Mouse (Mus musculus): ENCODE measurements around the gene Emilin3.
"Not testable (repeated sequence)": the region's sequence is repeated elsewhere in the genome, so short reads cannot be mapped to it uniquely, and the experiment has no call there.

Gene Emilin3

DNA sequence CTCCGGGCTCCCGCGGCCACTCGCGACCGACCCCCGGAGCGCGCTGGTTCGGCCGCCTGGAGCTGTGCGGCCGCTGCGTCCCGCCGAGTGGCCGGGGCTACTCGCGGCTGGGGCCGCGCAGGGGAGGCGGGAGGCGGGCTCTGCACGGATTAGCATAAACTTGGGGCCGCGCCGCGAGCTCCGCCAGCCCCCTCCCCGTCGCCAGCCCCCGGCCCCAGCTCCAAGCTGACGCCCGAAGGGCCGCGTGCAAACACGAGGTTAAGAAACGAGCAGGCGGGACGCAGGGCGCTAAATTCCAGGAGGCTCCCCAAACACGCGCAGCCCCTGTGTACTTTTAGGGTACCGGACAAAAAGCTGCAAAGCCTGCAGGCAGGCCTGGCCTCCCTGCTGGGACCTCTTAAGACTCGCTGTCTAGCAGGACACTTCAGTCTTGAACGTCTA is at the start of gene Emilin3:
Gene Emilin3 (minus strand): TSS at position 98 of the 441 bp plus-strand sequence.
- peak; percentile 52 to 56 for DNase-seq

DNA sequence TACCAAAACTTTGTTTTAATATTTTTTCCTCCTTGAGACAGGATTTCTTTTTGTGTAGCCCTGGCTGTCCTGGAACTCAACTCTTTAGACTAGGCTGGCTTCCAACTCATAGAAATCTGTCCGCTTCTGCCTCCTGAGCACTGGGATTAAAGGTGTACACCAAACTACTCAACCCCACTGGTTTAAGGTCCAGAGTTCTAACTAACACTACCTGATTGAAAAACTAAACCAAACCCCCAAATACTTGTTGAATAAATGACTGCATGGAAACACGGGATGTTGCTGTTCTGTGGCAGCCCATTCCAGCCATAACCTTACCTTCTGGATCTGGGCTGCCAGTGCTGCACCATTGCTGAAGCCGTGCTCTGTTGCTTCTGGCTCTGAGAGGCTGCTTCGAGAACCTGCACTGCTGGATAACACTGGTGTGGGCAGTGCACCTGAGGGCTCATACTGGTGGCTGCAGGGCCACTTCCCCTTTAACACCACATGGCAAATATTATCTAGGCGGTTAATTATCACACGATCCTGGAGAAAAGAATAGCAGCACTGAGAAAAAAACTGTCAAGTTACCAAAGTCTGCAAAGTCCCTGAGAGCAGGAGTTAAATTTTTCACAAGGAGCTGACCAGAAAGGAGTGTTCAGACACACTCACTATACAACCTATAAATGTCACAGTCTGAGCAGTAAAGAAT is 49.0 kb upstream of the Emilin3 start:
- peak in 1 of 2 experiments; percentile 35 for DNase-seq

DNA sequence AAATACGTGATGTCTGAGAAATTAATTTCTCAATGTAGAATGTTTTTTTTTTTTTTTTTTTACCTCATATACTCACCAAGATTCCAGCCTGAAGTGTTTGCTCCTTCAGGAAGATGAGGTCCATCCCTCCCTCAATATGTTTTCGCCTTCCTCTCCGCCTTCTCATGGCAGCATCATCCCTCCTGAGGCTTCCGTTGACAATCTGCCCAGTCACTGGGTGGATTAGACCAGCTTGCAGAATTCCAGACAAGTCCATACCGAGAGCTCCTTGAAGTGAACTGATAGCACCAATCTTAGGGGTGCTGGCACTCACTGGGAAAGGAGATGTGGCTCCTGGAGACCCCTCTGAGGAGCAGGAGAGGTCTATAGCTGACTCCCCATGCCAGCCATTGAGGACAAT is 47.8 kb upstream of the Emilin3 start:
- DNase-seq = no peak

DNA sequence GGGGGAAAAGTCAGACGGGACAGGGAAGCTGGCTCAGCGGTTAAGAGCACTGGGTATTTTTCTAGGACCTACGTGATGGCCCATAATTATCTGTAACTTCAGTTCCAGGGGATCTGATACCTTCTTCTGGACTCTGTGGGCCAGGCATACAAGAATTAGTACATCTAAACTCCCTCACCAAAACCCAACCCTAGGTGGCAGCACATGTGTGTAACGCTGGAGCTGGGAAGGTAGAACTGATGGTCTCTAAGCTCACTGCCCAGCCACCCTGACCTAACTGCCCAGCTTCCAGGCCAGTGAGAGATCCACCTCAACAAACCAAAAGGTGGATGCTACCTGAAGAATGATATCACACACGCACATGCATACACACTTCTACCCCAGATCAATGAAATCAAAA is 46.6 kb upstream of the Emilin3 start:
- peak; percentile 58 to 64 for DNase-seq

DNA sequence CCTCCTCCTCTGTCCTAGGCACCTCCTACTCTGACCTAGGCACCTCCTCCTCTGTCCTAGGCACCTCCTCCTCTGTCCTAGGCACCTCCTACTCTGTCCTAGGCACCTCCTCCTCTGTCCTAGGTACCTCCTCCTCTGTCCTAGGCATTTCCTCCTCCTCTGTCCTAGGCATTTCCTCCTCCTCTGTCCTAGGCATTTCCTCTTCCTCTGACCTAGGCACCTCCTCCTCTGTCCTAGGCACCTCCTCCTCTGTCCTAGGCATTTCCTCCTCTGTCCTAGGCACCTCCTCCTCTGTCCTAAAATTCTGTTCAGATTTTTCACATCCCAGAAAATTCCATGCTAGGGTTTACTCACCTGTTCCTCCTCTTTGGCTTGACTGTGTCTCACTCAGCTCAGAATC is 45.7 kb upstream of the Emilin3 start:
- not testable (repeated sequence) for DNase-seq

DNA sequence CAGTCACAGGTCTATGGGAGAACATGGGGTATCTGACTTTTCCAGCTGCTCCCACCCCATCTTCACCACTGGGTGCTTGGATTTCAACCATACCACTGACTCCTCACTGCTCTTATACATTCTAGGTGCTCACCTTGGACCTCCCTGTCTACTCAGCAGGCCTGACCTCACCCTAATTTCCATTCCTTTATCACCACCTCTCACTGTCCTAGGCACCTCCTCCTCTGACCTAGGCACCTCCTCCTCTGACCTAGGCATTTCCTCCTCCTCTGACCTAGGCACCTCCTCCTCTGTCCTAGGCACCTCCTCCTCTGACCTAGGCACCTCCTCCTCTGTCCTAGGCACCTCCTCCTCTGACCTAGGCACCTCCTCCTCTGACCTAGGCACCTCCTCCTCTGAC is 45.2 kb upstream of the Emilin3 start:
- not testable (repeated sequence) for DNase-seq

DNA sequence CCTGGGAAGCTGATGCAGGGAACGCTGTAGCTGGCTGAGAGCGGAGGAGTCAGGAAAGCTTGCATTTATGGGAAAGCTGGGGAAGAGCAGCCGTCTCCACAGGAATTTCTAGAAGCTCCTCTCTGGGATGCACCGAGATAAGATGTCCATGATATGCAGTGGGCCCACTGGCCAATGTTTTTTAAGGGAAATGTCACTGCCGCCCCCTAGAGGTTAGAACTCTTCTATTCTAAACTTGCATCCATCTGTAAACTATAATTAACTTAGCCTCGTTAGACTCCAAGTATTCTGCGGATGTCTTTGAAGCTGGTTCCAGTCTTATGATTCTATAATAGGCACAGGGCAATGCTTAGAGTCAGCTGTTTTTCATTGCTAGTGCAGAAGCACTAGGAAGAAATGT is 43.2 kb upstream of the Emilin3 start:
- peak in 1 of 2 experiments; percentile 22 for DNase-seq

DNA sequence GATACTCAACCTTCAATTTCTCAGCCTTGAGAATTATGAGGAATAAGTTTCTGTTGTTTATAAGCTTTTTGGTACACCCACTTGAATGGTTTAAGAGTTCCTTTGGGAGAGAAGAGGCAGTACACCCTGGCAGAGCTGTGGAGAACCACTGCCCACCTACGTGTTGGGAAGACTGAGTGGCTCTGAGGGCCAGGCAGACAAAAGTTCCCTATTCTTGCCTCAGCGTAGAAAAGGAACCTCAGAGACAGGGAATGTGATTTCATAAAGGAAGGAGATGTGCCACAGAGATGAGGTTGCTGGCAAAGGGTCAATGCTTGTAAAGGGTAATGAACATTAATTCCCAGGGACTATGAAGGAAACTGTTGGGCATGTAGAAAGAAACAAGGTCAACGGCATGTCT is 42.4 kb upstream of the Emilin3 start:
- DNase-seq = no peak

DNA sequence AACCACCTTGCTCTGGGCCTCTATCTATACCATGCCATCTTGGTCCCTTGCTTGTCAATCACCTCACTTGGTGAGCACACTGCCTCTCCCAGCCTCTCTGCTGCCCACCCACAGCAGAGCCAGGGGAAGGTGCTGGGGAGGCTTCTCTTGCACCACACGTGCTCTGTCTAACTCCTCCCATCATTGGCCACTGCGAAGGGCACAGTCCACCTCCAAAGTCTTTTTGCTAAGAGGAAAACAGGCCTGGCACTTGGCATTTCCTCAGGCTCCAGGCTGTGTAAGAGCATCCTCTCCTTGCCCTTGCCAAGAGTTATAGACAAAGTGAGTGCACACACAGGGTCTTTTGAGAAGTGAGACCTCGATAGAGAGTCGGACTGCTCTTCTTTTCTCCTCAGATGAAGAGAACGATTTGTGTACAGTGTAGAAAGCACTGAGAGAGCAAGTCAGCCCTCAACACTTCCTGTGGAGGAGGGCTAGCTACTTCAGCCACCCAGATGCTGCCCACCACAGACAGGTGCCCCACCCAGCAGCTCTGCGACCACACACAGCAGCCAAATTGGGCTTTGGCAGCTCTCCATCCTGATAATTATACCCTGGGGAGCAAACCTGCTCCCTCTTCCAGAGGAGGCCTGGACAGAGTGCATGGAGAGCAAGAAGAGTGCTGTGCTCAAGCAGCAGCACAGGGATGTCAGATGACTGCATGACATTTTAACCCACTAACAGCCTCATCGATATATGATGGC is 41.2 kb upstream of the Emilin3 start:
- DNase-seq = no peak

DNA sequence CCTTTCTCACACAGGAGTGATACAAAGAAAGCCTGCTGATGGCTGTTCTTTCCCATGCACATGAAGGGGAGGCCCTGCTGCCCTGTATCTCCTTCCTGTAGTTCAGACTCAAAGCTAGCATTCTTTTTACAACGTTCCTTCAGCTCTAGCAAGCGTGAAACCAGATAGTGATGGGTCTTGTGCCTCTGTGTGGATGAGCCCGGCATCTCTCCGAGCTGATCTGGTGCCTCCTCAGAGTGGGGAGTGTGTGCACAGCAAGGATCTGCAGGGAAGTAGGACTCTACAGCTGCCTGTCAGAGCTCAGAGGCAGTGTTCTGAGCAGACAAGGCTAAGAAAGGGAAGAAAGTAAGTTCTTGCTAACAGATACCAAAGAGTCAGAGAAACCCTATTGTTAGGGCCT is 39.5 kb upstream of the Emilin3 start:
- no peak for DNase-seq

DNA sequence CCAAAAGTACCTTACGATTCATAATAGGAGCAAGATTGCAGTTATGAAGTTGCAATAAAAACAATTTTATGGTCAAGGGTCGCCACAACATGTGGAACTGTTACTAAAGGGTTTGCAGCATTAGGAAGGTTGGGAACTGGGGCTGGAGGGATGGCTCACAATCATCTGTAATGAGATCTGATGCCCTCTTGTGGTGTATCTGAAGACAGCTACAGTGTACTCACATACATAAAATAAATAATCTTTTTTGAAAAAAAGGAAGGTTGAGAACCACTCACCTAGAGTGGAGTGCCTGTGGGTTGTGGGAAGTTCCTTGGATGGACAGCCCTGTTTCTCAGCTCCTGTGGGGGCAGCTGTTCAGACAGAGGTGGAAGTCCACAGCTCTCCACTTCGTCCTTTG is 30.3 kb upstream of the Emilin3 start:
- no peak for DNase-seq

DNA sequence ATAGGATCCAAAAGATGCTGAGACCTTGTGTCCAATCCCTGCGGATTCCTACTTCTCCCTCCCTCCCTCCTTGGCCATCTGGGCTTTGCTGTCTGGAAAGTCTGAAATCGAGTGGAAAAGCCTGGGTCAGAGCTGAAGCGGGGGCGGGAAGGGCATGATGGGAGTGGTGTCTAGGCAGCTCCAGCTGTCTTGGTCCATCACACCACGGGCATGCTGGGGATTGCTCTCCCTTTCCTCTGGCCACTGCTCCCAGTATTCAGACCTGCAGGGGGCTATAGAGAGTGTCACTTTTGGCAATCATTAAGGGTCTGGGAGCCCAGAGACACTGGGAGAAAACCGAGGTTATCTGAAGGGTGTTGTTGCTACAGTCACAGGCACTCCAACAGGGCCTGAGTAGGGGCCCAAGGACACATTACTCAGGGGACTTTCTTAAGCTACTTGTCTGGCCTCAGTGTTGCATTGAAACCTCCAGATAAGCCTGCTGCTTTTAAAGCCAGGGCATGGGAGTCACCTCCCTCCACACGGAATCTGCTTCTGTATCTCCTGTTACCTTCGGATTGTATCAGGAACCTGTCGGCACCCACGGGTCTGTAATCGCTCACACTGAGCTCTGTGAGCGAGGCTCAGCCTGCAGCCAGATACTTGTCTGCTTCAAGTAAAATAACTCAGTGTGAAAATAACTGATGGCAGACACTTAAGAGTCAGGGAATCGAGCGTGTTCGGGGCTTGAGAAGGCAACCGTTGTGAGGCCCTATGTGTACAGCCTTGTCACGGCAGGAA is 29.0 kb upstream of the Emilin3 start:
- peak; percentile 43 to 58 for DNase-seq

DNA sequence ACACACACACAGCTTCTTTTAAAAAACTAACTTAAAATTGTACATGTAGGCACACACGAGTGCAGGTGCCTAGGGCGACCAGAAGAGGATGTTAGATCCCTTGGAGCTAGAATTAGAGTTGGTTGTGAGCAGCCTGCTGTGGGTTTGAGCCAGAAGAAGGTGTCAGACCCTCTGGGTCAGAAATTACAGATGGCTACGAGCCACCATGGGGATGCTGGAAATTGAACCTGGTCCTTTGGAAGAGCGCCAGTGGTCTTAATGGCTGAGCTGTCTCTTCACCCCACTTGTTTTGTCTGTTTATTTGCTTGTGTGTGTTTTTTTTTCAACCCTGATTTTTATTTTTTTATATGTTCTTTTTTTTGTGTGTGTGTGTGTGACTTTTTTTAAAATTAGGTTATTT is 22.3 kb upstream of the Emilin3 start:
- DNase-seq = no peak

DNA sequence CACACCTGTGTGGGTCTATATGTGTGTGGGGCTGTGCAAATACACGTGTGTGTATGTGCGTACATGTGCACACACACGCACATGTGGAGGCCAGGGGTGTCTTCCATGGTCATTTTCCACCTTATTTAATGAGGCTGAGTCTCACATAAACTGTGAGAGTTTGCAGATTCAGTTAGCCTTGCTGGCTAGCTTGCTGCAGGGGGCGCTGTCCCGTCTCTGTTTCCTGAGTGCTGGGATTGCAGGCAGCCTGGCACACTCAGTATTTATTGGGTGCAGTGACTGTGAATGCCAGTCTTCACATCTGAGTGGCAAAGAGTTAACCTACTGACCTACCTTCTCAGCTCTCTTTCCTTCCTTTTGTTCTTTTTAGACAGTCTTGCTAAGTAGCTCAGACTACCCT is 21.8 kb upstream of the Emilin3 start:
- DNase-seq = no peak

DNA sequence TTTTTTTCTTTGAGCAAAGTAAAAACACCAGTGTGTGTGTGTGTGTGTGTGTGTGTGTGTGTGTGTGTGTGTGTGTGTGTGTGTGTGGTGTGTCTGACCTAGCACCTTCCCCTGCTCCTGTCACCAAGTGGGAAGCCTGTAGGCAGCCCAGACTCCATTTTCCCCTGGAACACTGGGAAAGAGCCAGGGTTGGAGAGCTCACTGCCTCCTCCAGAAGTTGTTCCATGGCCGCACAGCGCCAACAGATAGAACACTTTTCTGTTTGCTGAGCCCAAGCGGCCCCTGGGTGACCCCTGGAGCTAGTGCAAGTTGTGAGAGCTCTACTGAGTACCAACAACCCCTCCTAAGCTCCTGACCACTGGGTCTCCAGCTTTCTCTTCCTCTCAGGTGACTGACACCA is 20.9 kb upstream of the Emilin3 start:
- no peak for DNase-seq

DNA sequence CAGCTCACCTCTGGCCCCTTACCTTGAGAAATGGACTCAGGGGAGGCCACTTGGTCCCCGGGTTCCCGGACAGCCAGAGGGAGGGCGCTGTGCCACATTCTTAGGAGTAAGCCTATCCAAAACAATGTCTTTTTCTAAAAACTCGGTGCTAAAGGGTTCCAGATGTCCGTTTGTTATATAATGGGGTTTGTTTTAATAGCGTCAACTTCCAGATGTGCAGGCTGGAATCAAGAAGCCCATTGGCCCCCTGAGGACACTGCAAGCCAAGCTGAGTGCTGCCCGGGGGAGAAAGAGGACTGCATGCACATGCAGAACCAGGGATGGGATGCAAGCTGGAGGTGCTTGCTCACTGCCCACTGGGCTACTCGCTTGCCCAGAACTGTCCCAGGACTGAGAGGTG is 20.2 kb upstream of the Emilin3 start:
- DNase-seq = no peak

DNA sequence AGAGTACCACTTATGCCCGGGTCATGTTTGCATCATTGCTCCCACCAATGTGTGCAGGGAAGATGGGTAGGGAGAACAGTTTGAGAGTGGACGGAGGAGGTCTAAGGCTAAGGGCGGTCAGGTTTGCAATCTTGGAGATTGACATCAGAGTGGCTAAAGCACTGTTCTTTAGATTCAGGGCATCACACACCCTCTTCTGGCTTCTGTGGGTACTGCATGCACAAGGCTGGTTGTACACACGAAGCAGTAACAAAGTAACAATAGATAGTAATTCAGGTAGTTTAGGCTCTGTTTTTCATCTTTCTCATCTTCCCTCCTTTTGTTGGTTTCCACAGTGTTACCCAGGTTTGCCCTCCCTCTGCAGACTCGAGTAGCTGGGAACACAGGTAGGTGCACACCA is 19.2 kb upstream of the Emilin3 start:
- no peak for DNase-seq

DNA sequence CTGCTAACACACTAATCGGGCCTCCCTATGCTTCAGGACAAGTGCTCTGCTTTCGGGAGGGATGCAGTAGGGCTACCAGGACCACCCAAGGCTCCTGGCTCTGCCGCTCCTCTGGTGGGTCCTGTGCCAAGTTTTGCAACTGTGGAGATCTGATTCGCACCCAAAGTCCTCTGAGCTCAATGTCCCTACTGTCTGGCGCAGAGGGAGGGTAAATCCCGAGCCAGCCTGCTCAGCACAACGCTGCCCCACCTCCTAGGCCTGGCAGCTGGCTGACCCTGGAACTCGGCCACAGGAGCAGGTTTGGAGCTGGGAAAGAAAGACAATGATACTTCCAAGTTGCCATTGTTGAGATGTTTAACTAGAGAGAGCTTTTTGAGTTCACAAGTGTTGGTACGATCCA is 13.1 kb upstream of the Emilin3 start:
- no peak for DNase-seq

DNA sequence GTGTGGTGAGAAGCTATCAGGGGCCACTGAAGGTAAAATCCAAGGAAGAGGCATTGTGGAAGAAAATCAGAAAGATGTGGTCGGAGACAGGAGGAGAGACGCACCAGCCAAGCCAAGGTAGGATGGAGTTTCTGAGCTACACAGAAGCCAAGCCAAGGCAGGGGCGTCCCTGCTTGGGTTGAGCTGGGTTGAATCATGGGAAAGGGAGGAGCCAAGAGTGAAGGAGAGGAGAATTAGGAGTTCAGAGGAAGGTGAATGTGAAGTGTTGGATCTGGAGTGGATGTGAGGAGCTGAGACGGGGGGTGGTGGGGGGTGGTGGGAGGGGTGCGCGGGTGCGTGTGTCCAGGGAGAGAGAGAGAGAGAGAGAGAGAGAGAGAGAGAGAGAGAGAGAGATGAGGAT is 9.2 kb upstream of the Emilin3 start:
- no peak for DNase-seq

DNA sequence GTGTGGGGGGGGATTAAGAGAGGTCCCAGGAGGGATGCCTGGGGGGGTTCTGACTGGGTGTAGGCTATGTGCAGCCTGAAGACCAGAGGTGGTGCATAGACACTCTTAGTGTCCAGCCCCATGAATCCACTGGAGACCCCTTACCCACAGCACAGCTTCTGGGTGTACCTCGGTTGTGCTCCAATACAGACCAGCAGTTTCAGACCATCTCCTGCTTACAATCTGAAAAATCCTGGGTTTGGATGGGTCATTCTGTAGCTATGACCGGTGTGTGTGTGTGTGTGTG is 6.7 kb upstream of the Emilin3 start:
- DNase-seq = no peak

DNA sequence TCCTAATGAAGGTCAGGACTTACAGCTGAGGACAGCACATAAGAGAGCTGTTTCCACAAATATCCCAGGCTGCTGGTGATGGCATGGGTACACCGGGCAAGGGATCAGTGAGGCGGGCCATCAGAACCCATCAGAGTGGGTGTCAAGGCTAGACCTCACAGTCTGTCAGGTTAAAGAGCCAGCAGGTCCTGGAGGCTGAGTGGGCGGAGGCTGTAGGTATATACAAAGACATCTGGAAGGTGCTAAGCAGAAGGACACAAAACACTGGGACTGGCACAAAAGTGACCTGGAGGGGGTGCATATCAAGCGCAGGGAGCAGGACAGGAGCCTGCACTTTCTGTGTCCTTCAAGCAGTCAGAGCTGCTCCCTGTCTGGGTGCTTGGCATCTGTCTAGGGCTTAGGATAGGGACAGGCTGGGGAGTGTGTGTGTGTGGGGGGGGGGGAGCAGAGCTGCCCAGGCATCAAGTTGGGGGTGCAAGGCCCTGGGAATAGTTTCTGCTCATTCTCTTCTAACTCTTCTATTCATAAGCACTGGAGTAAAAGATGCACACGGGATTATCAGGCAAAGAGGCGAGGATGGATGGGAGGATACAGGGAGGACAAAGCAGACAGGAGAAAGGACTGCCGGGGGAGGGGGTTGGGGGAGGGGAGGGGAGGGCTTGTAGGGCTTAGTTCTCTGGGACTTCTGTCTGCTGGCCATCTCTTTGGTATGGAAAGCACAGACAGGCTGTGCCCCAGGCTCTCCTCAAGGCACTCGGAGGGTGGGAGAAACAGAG is 6.2 kb upstream of the Emilin3 start:
- no peak for DNase-seq

DNA sequence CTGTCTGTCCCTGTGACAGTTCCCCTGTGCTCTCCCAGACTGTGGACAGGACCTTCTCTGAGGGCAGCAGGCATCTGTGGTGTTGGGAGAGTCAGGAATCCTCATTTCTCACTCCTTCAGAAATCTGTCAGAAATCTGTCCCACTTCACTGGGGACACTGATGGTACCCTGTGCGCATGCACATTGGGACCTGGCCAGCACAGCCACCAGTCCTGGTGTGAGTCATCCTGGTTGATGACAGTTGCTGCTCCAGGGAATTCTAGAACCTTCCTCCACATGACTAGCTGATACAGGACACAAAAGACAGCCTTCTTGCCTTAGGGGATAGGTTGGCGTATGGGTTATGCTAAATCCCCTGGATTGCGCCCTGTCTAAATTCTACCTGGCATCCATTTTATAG is 5.2 kb upstream of the Emilin3 start:
- no peak for DNase-seq

DNA sequence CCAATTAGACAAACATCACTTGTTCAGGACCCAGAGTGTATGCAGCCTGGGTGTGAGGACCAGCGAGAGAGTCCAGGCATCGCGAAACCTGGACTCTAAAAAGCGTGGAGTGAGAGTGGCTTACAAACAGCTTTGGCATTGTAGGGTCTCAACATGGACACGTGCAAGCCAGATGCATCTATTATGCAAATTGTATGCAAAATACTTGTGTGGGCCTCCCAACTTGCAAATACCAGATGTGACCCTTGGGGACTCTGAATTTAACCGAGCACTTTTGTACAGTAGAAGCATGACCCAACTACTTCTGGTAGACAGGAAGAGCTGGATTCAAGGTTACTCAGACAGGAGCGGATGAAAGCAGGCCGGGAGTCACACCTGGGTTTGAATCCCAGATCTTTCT is 4.6 kb upstream of the Emilin3 start:
- no peak for DNase-seq

Data from kidney, postnatal 4 days (tissue).